Mouse (Mus musculus): ENCODE data around the gene Nt5dc1.
"Not testable (repeated sequence)": the region's sequence is repeated elsewhere in the genome, so short reads cannot be mapped to it uniquely, and the experiment has no call there.

The Nt5dc1 gene

DNA sequence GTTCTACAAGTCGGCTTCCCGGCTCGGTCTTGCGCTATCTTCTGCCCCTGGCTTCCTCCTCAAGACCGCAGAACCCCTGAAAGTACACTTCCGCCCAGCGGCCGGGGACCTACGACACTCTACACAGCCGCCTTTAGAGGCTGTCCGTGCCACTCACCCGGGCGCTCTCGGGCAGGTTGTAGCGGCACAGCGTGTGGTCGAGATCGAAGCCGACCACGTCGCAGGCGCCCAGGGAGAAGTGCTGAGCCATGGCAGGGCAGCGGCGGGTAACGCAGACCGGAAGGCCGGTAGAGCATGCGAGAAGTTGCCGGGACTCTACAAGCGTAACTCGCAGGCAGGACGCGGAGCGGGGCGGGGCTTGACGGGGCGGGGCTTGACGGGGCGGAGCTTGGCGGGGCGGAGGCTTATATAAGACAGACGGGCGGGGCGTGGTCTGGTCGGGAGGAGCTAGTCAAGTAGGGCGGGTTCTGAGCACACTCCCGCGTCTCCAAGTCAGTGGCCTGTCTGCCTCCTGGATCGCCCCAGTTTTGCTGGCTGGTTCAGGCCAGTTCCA is at the start of gene Nt5dc1:
TSS of gene Nt5dc1 (minus strand) at position 349 of the 553 bp plus-strand sequence.
- in situ Hi-C loops (cut with MboI, MseI) = loop anchor here in 1 of 2 experiments (10.0 kb wide), 1 partner anchor 473 kb away; no protein-coding TSS in a partner anchor

DNA sequence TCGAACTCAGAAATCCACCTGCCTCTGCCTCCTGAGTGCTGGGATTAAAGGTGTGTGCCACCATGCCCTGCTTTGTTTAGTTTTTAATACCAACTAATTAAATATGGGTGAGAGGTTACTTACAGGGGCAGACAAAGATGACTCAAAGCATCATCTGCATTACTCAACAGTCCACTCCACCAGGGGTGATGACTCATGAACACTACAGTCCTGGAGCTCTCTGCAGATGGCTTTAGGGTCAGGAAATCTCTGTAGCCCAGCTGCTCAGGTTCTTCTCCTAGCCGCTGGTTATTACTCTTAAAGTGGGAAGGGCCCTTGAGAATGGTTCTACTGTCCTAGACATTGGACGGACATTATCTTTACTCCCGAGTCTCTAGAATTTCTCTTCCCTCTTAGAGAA is 46.0 kb upstream of the Nt5dc1 start:
- in situ Hi-C loops (cut with MboI, MseI) = no loop called here

DNA sequence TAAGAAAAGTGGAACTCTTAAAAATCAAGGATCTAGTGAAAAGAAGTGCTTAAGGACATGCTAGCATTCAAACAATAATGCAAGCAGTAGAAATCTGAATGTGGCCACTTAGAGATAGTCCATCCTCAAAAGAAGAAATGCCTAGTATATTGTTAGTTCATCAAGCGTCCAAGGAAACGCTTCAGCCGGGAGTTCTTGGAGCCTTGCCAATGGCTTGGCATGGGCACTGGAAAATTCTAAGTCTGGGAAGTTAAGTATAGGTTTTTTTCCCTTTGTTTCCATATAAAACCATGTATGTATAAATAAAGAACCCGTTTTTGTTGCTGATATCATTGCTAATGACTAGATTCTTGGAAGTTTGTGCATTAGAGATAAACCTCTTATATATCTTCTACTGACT is 43.1 kb upstream of the Nt5dc1 start:
- in situ Hi-C loops (cut with MboI, MseI) = no loop called here

DNA sequence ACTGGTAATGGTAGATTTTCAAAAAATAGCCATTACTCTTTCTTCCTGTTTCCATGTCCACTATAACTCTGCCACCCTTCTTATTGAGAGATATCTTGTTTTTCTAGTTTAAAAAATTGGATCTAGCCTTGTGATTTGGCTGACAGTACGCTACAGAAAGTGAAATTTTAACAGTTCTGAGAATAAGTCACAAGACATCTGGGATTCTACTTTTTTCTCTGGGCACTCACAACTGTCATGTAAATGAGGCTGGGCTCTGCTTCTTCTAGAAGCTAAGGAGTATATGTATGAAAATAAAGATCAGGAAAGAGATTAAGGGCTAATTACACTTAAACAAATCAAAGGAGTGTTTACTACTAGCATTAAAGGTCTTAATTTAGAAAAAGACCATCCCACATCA is 31.1 kb upstream of the Nt5dc1 start:
- in situ Hi-C loops (cut with MboI, MseI) = no loop called here

DNA sequence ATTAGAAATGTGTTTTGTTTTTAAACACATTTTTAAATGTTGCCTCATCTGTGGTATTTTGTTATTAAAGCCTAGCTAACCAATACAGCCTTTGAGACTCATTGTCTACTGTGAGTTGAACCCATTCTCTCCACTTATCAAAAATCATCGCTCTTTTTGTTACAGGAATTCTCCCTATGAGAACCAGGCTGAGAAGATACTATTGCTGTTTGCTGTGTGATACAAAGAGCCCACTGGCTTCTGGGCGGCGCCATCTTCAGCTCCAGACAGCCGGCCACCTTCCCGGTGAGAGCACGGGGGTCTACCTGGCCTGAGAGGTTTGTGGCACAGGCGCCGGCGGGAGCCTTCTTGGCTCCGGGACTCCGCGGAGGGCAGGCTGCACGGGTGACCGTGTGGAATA is 15.8 kb upstream of the Nt5dc1 start:
- in situ Hi-C loops (cut with MboI, MseI) = not testable (repeated sequence)

DNA sequence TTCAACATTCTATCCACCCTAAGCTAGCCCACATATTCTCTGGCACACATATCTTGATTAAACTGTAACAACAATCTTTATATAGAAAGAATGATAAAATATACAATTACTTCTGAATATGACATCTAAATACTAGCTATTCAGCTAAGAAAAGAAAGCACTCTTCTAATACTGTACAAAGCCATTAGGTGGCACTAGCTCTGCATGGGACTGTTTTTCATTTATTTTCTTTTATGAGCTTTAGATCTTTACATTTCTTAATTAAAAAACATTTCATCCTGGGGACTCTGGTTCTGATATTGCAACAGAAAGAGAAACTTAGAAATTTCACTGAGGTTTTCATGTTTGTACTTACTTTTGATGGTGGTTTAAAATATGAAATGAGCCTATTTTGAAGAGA is 13.4 kb upstream of the Nt5dc1 start:
- in situ Hi-C loops (cut with MboI, MseI) = no loop called here

DNA sequence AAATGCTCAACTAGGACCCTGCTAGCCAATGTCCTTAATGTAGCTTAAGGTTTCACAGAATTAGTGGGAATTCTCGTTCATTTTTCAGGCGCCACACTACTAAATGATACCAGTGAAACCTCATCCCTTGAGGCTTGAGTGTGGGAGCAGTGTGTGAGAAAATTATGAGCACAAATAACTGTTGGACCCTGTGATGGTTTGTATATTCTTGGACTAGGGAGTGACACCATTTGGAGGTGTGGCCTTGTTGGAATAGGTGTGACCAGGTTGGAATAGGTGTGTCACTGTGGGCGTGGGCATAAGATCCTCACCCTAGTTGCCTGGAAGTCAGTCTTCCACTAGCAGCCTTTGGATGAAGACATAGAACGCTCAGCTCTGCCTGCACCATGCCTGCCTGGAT is 442 bp upstream of the Nt5dc1 start:
- in situ Hi-C loops (cut with MboI, MseI) = loop anchor here in 1 of 2 experiments (10.0 kb wide), 1 partner anchor 474 kb away; no protein-coding TSS in a partner anchor

DNA sequence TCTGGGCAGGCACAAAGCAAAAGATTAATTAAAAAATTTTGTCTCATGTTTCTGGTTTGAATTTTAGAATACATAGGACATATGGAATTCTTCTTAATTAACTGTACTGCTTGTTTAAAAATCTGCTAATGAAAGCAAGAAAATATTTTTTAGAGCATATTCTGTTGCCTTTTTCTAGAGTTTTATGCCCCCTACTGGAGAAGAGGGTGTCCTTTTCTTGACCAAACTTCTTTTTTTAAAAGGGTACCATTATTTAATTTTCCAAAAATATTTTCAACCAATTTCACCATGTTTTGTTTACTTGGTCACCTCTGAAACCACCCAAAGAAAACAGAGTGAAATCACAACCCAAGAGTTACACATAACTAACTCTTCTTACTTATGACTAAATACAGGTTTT is 19.1 kb downstream of the Nt5dc1 start:
- in situ Hi-C loops (cut with MboI, MseI) = no loop called here

DNA sequence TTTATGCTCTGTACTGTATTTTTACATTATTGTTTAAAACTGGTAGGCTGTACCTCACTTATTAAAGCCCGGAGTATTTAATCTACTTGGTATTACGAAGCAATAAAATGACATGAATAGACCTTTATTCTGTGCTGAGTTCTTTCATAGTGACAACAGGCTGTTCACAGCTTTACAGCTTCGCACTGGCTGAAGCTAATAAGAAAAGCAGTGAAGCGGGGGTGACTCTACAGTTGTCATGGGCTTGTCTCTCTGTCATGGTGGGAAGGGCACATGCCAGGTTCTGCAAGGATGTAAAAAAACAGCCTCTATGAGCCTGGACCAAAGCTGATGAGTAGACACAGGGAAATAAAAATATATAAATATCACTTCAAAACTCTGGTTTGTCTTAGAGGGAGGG is 21.4 kb downstream of the Nt5dc1 start:
- in situ Hi-C loops (cut with MboI, MseI) = no loop called here

DNA sequence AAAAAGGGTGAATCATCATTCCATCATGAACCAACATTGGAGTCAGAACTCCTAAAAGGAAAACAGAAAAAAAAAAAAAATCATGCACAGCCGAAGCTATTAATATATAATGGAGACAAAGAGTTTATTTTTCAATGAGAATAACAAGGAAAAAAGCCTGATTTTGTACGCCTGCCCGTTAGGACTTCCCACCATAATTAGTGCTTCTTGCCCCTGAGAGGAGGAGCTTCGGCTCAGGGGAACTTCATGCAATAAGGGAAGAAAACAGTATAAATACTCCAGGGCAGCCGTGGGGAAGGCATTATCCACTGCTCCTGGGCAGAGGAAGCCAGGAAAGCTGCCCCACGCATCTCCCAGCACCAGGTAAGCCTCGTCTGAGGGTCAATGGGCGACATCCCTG is 28.7 kb downstream of the Nt5dc1 start, which contains the start of gene Col10a1:
TSS of gene Col10a1 (plus strand) at position 301 of the 400 bp plus-strand sequence.
- in situ Hi-C loops (cut with MboI, MseI) = no loop called here

DNA sequence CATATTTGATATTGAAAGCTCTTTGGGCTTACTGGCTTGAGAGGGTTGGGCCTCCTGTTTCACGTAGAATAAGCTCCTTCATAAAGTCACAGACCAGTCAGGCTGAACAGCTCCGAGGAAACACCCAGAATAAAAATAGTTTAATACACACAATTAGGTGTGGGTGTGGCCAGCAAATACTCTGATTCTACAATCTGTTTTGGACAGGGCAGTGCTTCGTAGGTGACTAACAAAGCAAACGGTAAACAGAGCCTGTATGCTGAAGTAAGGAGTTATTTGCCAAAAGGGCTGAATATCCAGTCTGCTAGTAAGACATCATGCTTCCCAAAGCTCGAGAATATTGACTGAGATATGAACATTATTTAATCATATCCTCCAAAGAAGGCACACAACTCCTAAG is 32.7 kb downstream of the Nt5dc1 start:
- in situ Hi-C loops (cut with MboI, MseI) = no loop called here

DNA sequence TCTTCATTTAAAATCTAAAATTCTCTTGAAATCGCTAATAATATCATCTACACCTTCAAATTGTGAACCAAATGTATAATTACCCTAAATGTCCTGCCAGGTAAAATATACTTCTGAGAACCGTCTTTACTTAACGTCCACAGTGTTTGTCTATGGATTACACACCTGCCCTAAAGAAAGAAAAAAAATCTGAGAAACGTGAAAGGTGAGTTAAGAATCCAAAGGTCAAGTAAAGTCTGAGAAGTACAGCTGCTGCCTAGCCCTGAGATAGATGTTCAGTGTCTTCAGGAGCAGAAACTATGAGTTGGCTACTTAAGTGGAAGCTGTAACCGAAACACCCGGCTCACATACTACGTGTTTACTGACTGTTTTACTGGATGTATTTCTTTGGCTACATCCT is 45.0 kb downstream of the Nt5dc1 start:
- in situ Hi-C loops (cut with MboI, MseI) = no loop called here

DNA sequence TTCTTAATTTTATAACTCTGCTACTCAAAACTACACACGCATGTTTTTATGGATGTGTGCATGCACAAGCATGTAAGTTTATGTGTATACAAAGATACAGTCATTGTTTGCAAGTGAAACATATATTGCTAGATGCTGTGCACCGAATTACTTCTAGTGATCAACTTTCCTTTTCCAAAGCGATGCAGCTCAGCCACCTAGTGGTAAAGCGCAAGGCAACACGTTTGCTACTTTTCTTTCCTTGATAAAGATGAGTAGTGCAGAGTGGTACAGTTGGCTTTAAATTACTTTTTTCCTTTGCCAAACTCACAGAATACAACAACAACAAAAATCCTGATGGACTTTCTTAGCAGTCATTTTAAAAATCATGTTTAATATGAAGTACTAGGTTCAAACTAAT is 50.2 kb downstream of the Nt5dc1 start:
- in situ Hi-C loops (cut with MboI, MseI) = no loop called here

DNA sequence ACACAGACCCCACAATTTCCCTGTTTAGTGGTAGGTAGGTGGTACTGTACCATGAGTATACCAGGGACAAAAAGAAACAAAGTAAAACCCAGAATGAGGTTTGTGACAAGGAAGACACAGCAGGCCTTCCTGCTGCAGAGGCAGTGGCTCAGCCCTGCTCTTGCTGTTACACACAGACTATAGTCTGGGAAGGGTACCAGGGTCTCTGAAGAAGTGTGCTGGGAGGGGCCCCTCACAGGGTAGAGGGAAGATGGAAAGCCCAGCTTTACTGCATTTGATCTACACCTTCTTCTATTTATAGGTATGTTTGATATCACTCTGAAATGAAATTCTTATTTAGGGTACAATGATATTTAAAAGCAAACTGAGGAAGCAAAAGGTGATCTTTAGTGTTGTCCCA is 54.6 kb downstream of the Nt5dc1 start:
- in situ Hi-C loops (cut with MboI, MseI) = no loop called here

DNA sequence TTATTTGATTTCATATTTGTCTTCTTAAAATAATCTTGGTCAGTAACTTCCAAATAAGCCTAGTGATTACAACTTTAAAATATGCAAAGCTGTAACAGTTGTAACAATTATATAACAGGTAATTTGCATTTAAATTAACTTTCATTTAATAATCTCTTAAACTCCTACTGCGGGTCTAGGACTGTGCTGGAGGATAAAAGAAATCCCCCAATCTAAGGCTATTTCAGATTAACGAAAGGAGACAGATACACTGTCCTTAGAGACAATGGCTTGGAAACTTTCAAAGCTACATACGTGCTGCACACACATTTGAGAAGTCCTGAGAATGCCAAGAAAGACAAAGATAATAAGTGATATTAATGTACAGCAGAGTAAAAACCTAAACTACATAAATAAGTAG is 60.1 kb downstream of the Nt5dc1 start:
- in situ Hi-C loops (cut with MboI, MseI) = no loop called here

DNA sequence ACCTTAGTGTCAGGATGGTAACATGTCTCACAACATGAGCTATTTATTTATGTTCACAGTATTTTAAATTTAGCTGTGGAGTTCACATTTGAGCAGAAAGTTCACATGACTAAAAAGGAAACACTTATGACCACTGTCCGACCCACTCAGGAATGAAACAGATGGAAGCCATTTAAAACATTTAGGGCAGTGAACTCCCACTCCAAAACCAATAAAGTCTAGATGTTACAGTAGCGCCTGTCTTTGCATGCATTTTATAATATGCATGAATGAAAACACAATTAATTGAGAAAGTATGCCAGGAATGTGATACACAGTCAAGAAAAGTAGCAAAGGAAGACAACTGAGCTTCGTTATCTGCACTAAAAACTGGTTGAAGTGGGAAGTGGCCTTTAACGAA is 66.2 kb downstream of the Nt5dc1 start:
- in situ Hi-C loops (cut with MboI, MseI) = no loop called here

DNA sequence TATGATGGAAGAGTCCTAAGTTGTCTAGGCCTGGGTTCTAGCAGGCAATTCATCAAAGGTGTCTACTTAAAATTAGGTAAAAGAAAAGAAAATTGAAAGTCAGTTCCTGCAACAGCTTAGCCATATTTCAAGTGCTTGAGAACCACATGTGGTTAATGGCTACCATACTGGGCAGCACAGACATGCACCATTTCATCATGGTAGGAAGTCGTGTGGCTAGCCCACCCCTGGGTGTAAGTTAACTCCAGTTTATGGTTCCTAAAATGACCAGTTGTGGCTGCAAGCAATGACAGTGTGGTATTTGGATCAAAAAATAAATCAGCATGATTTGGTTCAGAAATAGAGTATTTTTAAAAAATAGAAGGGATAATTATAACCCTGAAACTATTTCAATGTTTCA is 76.5 kb downstream of the Nt5dc1 start:
- in situ Hi-C loops (cut with MboI, MseI) = no loop called here

DNA sequence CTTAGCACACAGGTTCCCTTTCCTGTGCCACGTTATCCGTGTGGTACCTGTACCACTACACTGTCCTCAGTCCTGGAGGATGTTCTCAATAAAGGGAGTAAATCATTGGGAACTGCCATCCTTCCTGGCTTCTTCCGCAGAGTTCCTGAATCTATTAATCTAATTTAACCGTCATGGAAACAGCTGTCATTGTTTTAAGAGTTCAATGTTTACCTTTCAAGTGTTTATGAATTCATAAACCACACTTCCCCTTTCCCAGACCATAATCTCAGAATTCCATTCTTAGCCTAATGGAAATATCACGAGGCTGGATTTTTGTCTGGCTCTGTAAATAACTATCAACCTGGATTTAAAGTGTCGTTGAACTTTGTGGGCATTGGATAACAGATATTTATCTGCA is 77.3 kb downstream of the Nt5dc1 start:
- in situ Hi-C loops (cut with MboI, MseI) = no loop called here

DNA sequence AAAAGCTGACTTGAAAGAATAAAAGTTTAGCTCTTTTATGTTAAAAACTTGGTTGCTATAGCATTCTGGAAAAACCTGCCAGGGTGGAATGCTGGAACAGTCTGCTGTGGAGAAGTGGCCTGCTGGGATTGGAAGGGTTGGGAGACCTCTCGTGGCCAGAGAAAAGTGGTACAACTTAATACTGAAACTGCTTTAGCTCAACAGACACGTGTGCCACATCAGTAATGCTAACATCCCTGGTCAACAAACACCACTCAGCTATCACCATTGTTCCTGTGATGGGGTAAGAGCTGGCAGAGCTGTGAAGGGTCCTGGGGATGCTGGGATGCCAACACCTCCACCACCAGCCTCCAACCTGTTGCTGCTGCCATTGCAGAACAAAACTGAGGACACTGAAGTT is 90.0 kb downstream of the Nt5dc1 start:
- in situ Hi-C loops (cut with MboI, MseI) = no loop called here

DNA sequence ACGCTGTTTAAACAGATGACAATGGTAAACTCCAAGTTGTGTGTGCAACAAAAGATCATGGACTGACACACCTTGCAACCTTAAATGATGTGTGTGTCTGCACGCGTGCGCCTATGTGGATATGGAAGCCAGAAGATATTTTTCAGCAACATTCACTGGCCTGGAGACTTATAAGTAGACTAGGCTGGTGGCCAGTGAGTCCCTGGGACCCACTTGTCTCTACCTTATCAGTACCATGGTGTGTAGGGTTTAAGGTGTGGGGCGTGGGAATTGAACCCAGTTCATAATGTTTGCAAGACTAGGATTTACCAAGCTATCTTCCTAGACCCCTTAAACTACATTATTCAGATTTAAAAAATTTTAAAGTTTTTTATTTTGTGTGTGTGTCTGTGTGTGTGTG is 91.2 kb downstream of the Nt5dc1 start:
- in situ Hi-C loops (cut with MboI, MseI) = no loop called here

DNA sequence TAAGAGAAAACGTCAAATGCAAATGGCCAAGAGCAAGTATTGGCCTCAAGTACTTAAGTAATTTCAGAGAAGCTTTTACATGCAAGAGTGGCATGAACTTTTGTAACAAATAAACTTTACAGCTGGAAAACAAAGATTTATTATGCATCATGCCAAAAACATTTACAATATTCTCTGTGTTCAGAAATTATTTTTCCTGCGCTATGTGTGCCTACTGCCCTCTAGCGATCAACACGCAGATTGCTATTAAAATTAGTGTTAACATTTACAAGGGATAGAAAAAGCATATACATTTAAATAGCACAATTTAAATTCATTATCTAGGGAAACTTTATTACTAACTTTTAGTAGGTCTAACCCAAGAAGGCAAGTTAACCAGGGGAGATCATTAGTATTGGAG is 91.7 kb downstream of the Nt5dc1 start:
- in situ Hi-C loops (cut with MboI, MseI) = no loop called here

DNA sequence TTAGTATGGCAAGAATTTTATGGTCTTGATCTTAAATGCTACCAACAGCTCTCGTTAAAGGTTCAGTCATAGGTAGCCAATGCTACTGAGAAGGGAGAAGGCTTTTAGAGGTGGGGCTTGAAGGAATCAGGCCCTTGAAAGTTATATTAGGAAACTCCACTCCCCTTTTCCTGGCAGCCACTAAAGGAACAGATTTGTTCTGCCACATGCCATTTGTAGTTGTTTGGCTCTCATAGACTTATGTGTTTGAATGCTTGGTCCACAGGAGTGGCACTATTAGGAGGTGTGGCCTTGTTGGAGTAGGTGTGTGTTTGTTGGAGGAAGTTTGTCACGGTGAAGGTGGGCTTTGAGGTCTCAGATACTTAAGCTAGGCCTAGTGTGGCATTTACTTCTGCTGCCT is 97.5 kb downstream of the Nt5dc1 start:
- in situ Hi-C loops (cut with MboI, MseI) = no loop called here

DNA sequence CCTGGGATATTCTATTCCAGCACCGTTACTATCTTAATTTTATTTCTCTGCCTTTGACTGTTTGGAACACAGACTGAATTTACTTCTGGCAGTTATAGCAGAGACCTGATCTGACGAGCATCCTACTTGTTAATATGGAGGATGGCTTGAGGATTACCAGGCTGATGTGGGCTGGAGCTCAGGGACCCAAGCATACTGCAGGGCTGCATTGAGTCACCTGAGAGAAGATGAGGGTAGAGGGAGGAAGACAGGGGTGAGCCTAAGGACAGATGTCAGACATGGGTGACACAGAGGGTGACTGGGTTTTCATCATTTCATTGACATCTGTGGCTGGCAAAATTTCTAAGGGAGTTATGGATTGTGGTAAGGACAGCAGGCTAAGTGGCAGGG is 101.1 kb downstream of the Nt5dc1 start:
- in situ Hi-C loops (cut with MboI, MseI) = no loop called here

DNA sequence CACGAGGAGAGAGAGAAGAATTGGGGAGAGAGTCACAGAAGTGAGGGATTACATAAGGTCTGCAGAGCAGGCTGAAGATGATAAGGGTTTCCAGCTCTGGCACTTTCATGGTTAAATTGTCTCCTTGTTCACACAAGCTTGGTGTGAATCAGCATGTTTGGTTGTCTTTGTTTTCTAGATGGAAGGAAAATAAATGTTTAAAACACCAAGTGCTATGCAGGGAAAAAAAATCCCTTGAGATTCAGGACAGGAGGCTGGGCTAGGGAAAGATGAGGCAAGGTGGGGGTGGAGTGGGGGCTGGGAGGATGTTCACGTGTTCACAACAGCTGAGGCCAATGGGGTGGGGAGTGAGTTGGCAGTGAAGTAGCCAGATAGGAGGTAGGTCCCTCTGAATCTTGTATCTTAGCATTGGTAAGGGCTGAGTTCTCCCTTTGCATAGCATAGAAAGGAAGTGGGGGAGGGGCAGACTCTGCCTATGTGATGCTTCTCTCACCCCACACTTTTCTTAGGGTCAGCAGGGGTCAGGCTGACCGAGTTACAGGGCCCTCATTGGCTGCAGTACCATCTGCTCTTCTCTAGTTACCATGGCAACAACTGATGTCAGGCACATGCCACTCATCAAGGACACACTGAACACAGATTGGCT is 101.7 kb downstream of the Nt5dc1 start:
- in situ Hi-C loops (cut with MboI, MseI) = no loop called here

All from T-helper 17 cell (primary cell).